Mouse (Mus musculus): ENCODE results near the gene Kiss1. TPM values are rescaled to one million over a fixed set of nuclear protein-coding genes. Genes with fewer than 3 reads are reported as not detected.

The Kiss1 gene
- total RNA-seq, 2 experiments from 2014 or later = not detected

DNA sequence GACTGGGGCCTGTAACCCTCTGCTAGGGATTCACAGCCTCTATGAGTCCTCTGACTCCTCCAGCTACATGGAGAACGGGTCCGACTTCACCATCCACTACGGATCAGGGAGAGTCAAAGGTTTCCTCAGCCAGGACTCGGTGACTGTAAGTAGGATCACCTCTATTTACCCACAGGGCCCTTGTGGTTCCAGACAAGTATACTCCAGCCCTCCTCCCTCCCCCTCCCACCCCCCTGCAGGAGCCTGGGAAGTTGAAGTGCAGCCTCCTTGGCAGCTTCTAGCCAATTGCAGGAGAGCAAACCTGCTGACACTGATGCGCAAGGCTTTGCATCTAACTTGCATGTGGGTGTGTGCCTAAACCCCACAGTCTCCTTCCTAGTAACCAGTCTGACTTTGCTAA lies 33.8 kb downstream of the Kiss1 start:
- DNase-seq (ENCODE audit: low spot score in 2 of 2) = no peak
- intact Hi-C loops (cut with DNase I) = no loop called here

DNA sequence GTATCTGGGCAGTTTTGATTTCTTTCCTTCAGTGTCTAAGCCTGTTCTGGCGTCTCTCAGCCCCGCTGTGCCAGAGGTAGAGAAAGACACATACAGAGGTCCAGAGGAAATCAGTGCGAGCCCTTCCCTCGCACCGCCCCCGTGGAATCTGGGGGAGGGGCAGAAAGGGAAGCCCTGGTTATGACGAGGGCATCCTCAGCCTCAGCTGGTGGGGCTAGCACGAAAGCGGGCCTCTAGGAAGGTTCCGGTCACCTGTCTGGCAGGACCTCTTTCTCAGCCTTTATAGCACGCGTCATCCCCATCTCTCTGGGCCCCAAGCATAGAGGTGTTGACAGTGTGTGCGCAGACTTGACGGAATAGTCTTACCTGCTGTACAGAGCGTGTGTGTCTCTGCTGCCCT lies 34.2 kb downstream of the Kiss1 start:
- intact Hi-C loops (cut with DNase I) = no loop called here
- DNase-seq (ENCODE audit: low spot score in 2 of 2) = no peak

DNA sequence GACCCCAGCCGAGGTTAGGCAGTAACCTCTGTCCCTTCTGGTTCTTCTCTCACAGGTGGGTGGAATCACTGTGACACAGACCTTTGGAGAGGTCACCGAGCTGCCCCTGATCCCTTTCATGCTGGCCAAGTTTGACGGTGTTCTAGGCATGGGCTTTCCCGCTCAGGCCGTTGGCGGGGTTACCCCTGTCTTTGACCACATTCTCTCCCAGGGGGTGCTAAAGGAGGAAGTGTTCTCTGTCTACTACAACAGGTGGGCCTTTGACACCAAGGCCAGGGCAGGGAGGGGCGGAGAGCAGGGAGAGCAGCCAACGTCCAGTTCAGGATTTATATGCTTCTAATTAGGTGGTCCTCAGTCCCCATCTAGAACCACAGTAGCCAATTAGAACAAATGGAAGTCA lies 34.7 kb downstream of the Kiss1 start:
- intact Hi-C loops (cut with DNase I) = no loop called here
- DNase-seq (ENCODE audit: low spot score in 2 of 2) = no peak

DNA sequence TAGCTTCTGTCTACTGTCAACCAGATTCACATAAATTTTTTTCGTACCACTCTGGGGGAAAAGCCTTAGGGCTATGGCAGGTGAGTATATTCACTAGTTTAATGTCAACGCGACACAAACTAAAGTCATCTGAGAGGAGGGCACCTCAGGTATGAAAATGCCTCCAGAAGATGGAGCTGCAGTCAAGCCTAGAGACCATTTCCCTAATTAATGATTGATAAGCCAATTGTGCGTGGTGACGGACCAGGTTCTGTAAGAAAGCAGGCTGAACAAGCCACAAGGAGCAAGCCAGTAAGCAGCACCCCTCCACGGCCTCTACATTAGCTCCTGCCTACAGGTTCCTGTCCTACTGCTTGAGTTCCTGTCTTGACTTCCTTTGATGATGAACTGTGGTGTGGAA lies 39.3 kb downstream of the Kiss1 start:
- intact Hi-C loops (cut with DNase I) = no loop called here
- DNase-seq (ENCODE audit: low spot score in 2 of 2) = no peak

DNA sequence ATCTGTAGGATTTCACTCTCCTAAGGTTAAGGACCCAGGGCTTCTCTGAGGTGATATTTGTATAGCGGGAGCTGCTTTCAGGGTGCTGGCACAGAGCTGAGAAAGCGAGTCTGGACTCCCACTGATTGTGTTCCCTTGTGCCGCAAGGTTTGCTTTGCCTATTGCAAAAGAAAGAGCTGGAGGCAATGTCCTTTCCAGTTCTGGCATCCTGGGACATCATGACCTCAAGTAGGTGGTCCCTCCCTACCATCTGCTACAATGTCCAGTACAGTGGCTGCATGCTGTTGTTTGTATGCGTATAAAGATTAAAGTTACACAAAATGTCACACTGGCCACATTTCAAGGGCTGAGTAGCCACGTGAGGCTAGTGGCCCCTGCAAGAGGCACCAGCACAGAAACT lies 40.4 kb downstream of the Kiss1 start:
- peak in 1 of 2 experiments; percentile 3 for DNase-seq (ENCODE audit: low spot score in 2 of 2)
- intact Hi-C loops (cut with DNase I) = no loop called here

DNA sequence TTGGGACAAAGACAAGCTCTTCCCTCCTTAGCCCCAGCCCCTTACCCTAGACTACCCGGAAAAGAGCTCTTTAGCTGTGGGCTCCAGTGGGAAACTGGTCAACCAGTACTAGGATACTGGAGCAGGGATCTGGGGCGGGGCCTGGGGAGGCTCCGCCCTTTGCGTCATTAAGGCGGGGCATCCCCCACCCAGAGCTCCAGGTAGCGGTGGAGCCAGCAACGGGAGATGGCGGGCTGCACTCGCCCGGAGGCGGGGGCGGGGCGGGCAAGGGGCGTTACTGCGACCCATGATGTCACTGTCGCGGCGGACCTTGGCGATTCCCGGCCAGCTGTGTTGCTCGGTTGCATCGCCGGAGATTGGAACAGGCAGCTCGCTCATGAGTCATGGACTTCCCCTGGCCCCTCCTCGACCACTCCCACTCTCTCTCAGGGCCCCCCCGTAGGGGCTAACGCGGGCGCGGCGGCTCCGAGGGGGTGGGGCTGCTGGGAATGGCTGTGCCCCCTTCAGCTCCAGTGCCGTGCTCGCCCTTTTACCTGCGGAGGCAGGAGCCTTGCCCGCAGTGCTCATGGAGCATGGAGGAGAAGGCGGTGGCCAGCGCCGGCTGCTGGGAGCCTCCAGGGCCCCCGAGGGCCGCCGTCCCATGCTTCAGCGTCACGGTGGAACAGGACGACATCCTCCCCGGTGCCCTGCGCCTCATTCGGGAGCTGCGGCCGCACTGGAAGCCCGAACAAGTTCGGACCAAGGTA lies 41.8 kb downstream of the Kiss1 start, which contains the start of gene Etnk2:
Etnk2 (plus strand) TSS at position 297 of the 746 bp plus-strand sequence.
- peak; percentile 62 to 77 for DNase-seq (ENCODE audit: low spot score in 2 of 2)
- intact Hi-C loops (cut with DNase I) = no loop called here

DNA sequence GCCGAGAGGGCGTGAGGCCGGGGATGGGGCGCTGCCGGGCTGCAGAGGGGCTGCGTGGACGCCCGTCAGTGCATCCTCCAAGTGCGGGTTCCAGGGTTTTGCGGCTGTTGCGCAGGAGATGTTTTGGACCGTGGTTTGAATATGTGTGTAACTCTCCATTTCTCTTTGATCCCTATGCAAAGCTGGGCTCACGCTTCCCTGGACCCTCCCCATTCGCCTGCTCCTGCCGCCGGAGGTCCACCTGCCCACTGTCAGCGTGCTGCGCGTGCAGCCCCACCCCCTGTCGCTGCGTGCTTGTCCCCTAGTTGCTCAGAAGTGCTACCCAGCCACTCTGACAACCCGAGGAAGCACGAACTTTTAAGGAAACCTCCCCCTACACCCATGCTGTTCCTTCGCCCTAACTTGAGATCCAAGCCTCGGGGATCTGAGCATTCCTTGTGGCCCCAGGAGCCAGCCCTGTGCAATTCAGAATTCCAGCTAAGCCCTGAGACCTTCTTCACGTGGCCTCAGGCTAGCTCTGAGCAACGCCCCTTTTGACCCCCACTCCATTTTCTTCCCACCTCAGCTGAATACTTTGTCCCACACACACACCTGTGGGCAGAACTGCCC lies 42.5 kb downstream of the Kiss1 start:
- DNase-seq (ENCODE audit: low spot score in 2 of 2) = peak in 1 of 2 experiments; percentile 49
- intact Hi-C loops (cut with DNase I) = no loop called here

DNA sequence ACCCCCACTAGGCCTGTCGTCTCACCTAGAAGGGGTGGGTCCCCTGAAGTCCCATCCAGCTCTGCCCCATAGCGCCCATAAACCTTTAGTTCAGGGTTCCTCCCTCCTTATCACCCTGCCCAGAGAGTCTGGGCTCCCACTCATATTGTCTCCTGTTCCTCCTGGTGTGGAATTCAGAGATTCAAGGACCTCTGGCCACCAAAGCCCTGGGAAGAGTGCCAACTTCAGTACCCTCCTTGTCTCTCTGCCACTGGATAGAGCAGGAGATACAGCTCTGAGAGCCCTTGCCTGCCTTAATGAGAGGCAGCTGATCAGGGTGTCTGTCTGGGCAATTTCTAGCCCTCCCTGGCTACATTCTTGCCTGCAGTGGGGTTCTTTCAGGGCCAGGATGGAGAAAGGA lies 43.2 kb downstream of the Kiss1 start:
- intact Hi-C loops (cut with DNase I) = no loop called here
- DNase-seq (ENCODE audit: low spot score in 2 of 2) = no peak

DNA sequence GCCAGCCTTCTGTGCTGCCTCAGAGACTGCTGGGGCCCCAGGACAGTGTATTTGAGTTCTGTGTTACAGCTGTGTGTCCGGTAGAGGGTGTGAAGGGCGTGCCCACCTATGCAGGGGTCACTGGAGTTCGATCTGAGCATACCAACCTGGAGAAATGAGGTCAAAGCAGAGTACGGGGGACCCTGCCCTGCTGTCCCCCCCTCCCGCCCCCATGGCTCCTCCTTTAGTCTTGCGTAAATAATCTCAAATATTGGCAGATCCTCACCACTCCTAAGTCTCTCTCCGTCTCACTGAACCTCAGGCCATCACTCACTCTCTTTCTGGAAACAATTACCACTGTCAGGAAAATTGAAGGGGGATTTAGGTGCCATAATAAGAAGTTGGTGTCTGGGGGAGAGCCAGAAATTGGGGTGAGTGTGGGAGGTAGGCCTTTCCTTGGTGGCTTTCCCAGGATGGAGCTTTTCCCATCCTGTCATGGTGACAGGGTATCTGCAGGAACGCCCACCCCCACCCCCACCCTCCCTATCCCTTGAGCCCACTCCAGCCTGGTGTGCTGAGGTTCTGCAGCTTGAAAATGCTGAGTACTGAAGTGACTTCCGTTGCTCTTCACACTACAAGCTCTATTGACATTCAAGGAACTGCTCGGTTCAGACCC lies 45.4 kb downstream of the Kiss1 start:
- intact Hi-C loops (cut with DNase I) = no loop called here
- DNase-seq (ENCODE audit: low spot score in 2 of 2) = peak in 1 of 2 experiments; percentile 51

DNA sequence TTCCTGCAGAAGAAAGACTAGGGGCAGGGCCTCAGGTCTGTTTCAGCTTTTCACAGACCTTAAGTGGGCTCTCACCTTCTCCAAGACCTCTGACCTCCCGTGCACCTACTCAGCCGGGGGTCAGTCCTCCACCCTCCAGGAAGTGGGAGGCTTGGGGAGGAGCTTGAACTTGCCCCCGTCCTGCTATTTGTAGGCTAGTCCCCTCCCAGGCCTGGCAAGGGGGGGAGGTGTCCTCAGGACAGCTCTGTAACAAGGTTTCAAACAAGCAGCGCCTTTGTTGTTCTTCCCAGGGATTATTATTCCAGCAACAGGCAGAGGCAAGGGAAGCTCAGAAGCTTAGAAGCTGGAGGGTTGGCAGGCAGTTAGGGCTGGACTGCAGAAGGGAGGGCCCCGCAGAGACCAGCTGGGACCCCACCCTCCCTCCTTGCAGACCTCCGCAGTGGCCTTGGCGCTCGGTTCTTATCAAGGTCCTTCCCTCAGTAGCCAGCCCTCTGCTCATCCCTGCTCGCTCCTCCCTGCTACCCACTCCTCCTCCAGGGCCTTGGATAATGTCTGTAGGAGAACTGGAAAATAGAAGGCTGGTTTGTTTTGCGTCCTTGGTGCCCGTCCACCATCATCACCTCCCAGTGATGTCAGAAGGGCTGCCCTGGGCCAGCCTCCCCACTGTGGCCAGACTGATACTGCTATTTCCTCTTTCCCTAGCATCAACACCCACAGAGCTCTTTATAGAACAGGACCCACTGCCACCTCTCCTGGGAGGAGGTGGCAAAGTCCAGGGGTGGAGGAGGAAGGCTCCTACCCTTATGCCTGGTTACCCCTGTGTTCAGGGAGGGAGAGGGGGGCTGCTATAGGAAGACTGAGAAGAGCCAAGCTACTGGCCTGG lies 46.2 kb downstream of the Kiss1 start:
- no peak for DNase-seq (ENCODE audit: low spot score in 2 of 2)
- intact Hi-C loops (cut with DNase I) = no loop called here

DNA sequence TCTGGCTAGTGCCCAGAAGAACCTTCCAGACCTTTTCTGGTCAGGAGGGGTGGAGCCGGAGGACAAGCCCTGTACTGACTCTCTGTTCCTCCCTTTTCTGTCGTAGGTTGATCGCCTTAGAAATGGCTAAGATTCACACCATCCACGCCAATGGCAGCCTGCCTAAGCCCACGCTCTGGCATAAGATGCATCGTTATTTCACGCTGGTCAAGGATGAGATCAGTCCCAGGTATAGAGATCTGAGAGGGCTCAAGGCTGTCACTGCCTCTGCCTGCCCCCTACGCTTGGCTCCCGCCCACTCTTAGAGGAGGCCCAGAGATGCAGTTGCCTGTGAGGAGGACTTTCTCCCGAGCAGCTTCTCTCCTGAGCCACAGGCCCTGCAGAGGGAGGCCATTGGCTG lies 47.0 kb downstream of the Kiss1 start:
- peak; percentile 70 to 83 for DNase-seq (ENCODE audit: low spot score in 2 of 2)
- intact Hi-C loops (cut with DNase I) = no loop called here

DNA sequence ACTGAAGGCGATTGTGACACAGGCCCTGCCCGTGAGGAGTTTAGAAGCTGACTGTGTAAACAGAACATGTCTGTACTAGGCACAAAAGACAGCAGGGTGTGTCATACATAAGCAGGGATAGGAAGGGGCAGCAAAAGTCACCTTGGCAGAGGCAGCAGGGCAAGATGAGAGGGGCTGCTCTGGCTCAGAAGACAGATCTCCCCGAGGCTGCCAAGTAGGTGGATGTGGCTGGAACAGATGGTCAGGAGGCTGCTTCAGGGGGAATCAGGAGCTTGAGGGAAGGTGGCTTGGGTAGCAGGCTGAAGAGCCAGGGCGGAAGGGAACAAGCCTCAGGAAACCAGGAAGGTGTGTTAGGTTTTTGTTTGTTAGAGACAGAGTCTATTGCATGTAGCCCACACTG lies 48.7 kb downstream of the Kiss1 start:
- DNase-seq (ENCODE audit: low spot score in 2 of 2) = no peak

DNA sequence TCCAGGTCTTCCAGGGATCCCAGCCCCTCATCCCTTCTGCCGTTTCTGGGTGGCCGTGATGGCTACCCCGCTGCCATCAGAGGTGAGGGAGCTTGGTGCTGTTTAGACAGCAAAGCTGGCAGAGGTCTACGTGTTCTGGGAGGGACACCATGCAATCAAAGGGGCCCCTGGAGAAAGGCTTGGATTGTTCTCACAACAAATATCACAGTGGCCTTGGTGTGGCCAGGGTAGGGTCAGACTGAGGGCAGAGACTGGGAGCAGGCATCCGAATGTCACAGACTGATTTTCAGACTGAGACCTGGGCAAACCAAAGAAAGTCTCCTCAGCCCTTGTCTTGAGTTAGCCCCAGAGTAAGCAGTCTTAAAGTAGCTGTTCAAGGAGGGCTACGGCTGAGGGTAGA lies 49.8 kb downstream of the Kiss1 start:
- DNase-seq (ENCODE audit: low spot score in 2 of 2) = no peak
- intact Hi-C loops (cut with DNase I) = no loop called here

More for the DNA sequence above, 48.7 kb downstream of the Kiss1 start:
- intact Hi-C loops (cut with DNase I) = no loop called here

DNA sequence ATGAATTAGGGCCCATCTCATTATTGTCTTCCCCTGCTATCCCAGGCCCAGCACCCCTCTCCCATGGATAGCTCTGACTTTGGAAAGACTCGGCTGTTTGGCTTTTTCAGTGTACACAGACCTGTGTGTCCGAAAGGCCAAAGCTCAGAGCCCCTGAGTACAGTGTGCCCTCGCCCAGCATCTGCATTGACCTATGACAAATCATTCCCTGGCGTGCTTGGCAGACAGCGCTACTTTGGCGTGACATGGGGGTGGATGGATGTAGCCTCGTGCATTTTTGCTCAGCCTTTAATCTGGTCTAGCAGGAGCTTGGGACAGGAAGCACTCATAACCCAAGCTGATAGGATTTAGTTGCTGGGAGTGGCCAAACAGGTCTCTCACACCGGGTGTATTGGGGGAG lies 50.4 kb downstream of the Kiss1 start:
- DNase-seq (ENCODE audit: low spot score in 2 of 2) = no peak
- intact Hi-C loops (cut with DNase I) = no loop called here

DNA sequence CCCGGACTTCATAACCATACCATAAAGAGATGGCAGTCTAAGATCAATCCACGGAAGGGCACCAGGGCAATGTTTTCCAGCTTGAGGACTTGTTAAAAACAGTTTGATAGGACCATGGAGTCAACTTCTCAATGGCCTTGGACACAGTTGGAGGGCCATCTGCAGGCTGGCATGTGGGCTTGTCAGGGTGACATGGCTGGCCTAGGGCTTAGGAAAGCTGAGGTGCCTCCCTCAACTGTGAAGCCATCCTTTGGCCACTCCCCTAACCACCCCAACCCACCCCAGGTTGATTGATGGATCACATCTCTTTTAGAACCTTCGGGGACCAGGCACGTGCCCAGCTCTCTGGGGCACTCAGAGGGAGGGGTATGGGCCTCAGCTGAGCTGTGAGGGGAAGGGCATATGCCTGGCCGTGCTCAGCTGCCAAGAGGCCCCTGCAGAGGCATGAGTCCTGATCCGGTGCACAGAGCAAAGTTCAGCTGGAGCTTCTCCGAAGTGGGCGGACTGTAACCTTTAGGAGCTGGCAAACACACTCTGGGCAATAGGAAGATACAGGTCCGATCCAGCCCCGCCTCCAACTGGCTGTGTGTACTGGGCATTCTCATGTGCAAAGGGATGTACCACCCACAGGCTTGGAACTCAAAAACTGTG lies 54.1 kb downstream of the Kiss1 start:
- no peak for DNase-seq (ENCODE audit: low spot score in 2 of 2)
- intact Hi-C loops (cut with DNase I) = no loop called here

DNA sequence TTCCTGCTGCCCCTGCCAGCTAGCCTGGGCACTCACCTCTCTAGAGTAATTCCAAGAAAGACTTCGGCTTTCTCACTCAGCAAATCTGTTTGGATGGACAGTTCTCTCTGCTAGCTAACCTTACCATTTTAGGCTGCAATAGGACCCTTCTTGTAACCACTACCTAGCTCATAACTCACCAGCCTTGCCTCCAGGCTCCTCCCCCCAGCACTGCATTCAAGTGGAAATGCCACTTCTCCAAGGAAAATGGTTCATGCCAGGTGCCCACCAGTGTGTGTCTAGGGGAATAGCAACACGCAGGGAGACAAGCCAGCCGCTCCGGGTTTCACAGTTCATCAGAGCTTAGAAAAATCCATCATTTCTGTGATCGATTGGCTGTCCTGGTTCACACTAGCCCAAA lies 55.9 kb downstream of the Kiss1 start:
- DNase-seq (ENCODE audit: low spot score in 2 of 2) = no peak

More for the DNA sequence above, 55.9 kb downstream of the Kiss1 start:
- intact Hi-C loops (cut with DNase I) = no loop called here

All from left cerebral cortex, postnatal 36 days (tissue).